In the genomic region with DNA sequence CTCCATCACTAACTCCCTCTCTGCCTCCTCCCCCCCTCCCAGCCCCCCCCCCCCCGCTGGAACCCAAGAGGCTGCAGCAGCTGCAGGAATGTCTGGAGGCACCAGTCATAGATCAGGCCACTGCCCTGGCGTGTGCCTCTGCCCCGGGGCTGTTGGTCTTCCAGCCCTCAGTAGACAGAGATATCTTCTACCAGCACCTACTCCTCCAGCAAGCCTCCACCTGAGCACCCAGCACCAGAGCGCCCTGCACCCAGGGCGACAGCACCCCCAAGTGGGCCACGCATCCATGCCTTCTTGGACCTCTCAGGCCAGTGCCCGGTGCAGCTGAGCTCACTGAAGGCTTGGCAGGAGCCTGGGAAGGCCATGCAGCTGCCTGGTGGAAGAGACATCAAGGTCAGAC, we compare ENCODE assay signal across 22 mouse cellular contexts.
DNase-seq lines count a peak whose midpoint lies in the region; ATAC-seq and TF ChIP-seq lines count a peak whose summit lies in the region.
"Had no signal": no experiment of that assay in that cellular context is flagged by ENCODE, and none has a peak within 500 bp of the region (broad histone marks: within the 10 kb centered on the region; RNA-seq: fewer than 3 reads in every experiment).

No protein-coding gene starts in this region.

- no peaks in the 10 kb centered on the region for H3K36me3 ChIP-seq in forebrain, embryonic 12.5 days (replicated peaks)
- H3K36me3 ChIP-seq in forebrain, embryonic 14.5 days (ENCODE audit: control insufficient read depth, insufficient read depth, low read length) = no peaks in the 10 kb centered on the region
- no peaks in the 10 kb centered on the region for H3K36me3 ChIP-seq in lung, embryonic 14.5 days (ENCODE audit: insufficient read depth)
- H3K36me3 ChIP-seq in limb, embryonic 12.5 days = no peaks in the 10 kb centered on the region
- H3K36me3 ChIP-seq: forebrain, embryonic 15.5 days; heart, embryonic 15.5 days had no signal

- H3K27ac ChIP-seq in forebrain, embryonic 12.5 days = no peak overlapping the region
- H3K27ac ChIP-seq in forebrain, embryonic 14.5 days (ENCODE audit: low read depth, low read length) = no peak overlapping the region
- no peak overlapping the region for H3K27ac ChIP-seq in lung, embryonic 14.5 days (ENCODE audit: low read depth)
- no peak overlapping the region for H3K27ac ChIP-seq in limb, embryonic 12.5 days
- H3K27ac ChIP-seq: forebrain, embryonic 15.5 days; heart, embryonic 15.5 days; hindbrain, postnatal 0 days had no signal

- TF ChIP-seq CTCF in lung, embryonic 14.5 days (IDR thresholded peaks at IDR 0.05; ENCODE audit: low read depth) = no peak

- H3K4me3 ChIP-seq in forebrain, embryonic 12.5 days (replicated peaks) = no peak overlapping the region
- H3K4me3 ChIP-seq in forebrain, embryonic 14.5 days (ENCODE audit: low read depth, low read length) = no peak overlapping the region
- no peak overlapping the region for H3K4me3 ChIP-seq in lung, embryonic 14.5 days (ENCODE audit: low read depth, low read length)
- H3K4me3 ChIP-seq in limb, embryonic 12.5 days (replicated peaks) = no peak overlapping the region
- H3K4me3 ChIP-seq: forebrain, embryonic 15.5 days; heart, embryonic 15.5 days had no signal

- no peaks in the 10 kb centered on the region for H3K27me3 ChIP-seq in forebrain, embryonic 12.5 days
- H3K27me3 ChIP-seq in forebrain, embryonic 14.5 days (replicated peaks; ENCODE audit: control insufficient read depth, insufficient read depth, low read length) = no peaks in the 10 kb centered on the region
- H3K27me3 ChIP-seq in lung, embryonic 14.5 days (ENCODE audit: insufficient read depth, low read length) = no peaks in the 10 kb centered on the region
- no peaks in the 10 kb centered on the region for H3K27me3 ChIP-seq in limb, embryonic 12.5 days
- H3K27me3 ChIP-seq: forebrain, embryonic 15.5 days; heart, embryonic 15.5 days had no signal

- no peak overlapping the region for H3K4me2 ChIP-seq in forebrain, embryonic 12.5 days
- no peak overlapping the region for H3K4me2 ChIP-seq in forebrain, embryonic 14.5 days (ENCODE audit: low read length)
- H3K4me2 ChIP-seq in lung, embryonic 14.5 days = no peak overlapping the region
- no peak overlapping the region for H3K4me2 ChIP-seq in limb, embryonic 12.5 days
- H3K4me2 ChIP-seq: forebrain, embryonic 15.5 days; heart, embryonic 15.5 days had no signal

- no peak for DNase-seq in forebrain, embryonic 14.5 days (ENCODE audit: low spot score)
- DNase-seq in lung, embryonic 14.5 days = no peak
- DNase-seq in lung, adult 18-20 months = no peak
- DNase-seq in ovary, postnatal 36 days (ENCODE audit: low spot score) = peak; percentile 8
- DNase-seq in ovary, postnatal 10 days (ENCODE audit: low spot score) = no peak
- DNase-seq in gastrocnemius, postnatal 25 days = no peak
- DNase-seq: B cell, adult 2 months; cerebellum, adult 11-12 months; cerebellum, postnatal 25 days; embryo, embryonic 11 days; gastrocnemius, postnatal 36 days; heart, postnatal 4 days; liver; liver, postnatal 0 days; lung, postnatal 4 days; thymus, postnatal 36 days had no signal

- H3K9ac ChIP-seq in forebrain, embryonic 12.5 days = no peak overlapping the region
- H3K9ac ChIP-seq in forebrain, embryonic 14.5 days (ENCODE audit: low read length) = no peak overlapping the region
- H3K9ac ChIP-seq in lung, embryonic 14.5 days = no peak overlapping the region
- H3K9ac ChIP-seq in limb, embryonic 12.5 days (replicated peaks) = no peak overlapping the region
- H3K9ac ChIP-seq: forebrain, embryonic 15.5 days; heart, embryonic 15.5 days; liver, postnatal 0 days had no signal

- peak; percentile 31; the same call in 1 of the 2 replicates for ATAC-seq in forebrain, embryonic 12.5 days (ENCODE audit: low FRiP score)
- ATAC-seq in forebrain, embryonic 14.5 days = no peak
- peak; percentile 47; the same call in 1 of the 2 replicates for ATAC-seq in lung, embryonic 14.5 days (ENCODE audit: insufficient read depth)
- peak; percentile 68; the same call in 1 of the 2 replicates for ATAC-seq in limb, embryonic 12.5 days (ENCODE audit: insufficient number of reproducible peaks, insufficient read depth, low FRiP score, low TSS enrichment, low read depth)
- ATAC-seq: forebrain, embryonic 15.5 days; hindbrain, postnatal 0 days; intestine, postnatal 0 days; liver, postnatal 0 days had no signal

- no peaks in the 10 kb centered on the region for H3K9me3 ChIP-seq in forebrain, embryonic 12.5 days
- H3K9me3 ChIP-seq in forebrain, embryonic 14.5 days (replicated peaks; ENCODE audit: control insufficient read depth, low read length) = no peaks in the 10 kb centered on the region
- H3K9me3 ChIP-seq in lung, embryonic 14.5 days (ENCODE audit: low read depth, low read length) = no peaks in the 10 kb centered on the region
- no peaks in the 10 kb centered on the region for H3K9me3 ChIP-seq in limb, embryonic 12.5 days
- H3K9me3 ChIP-seq: forebrain, embryonic 15.5 days; heart, embryonic 15.5 days had no signal

- WGBS in forebrain, embryonic 12.5 days = 81% methylated on average over 6 of the region's 7 CpGs
- 88% methylated on average over 6 of the region's 7 CpGs for WGBS in forebrain, embryonic 14.5 days
- WGBS in lung, embryonic 14.5 days = 68% methylated on average over 7 of the region's 7 CpGs
- WGBS in limb, embryonic 12.5 days = 82% methylated on average over 6 of the region's 7 CpGs

- H3K4me1 ChIP-seq in forebrain, embryonic 12.5 days = no peaks in the 10 kb centered on the region
- no peaks in the 10 kb centered on the region for H3K4me1 ChIP-seq in forebrain, embryonic 14.5 days (ENCODE audit: control insufficient read depth, insufficient read depth, low read length)
- no peaks in the 10 kb centered on the region for H3K4me1 ChIP-seq in lung, embryonic 14.5 days (ENCODE audit: insufficient read depth)
- H3K4me1 ChIP-seq in limb, embryonic 12.5 days (replicated peaks) = no peaks in the 10 kb centered on the region
- H3K4me1 ChIP-seq: forebrain, embryonic 15.5 days; heart, embryonic 15.5 days had no signal
